Mouse (Mus musculus): ENCODE results near the gene Akr1cl. TPM values are rescaled to one million over a fixed set of nuclear protein-coding genes. Genes with fewer than 3 reads are reported as not detected.
"Not testable (repeated sequence)": the region's sequence is repeated elsewhere in the genome, so short reads cannot be mapped to it uniquely, and the experiment has no call there.

Gene Akr1cl
- polyA plus RNA-seq (2015; fragmentation: Nextera tagmentation; extraction: Ambion mirVana), result 0.24 TPM in 2 replicates

- Histone ChIP-seq H3K27ac (no peak within 1 kb of the TSS), H3K4me1 (0 out of 2 replicates have a peak, but pooled peaks cover 2% of the 10 kb centered on the region)
- ATAC-seq (ENCODE audit: insufficient number of reproducible peaks, low FRiP score, low TSS enrichment, low read depth), result no peak
Observed at GRCm38 (mm10) chr1:65032641-65033040, at the start of gene Akr1cl. TSS of gene Akr1cl (minus strand) at chr1:65032759.

GRCm38 (mm10) chr1:65082188-65082587, 49.6 kb upstream of the Akr1cl start, which contains the start of gene Crygb:
TSS of gene Crygb (minus strand) at chr1:65082288.
- H3K4me1 ChIP-seq, result 0 out of 2 replicates have a peak, but pooled peaks cover 3% of the 10 kb centered on the region
- ATAC-seq (ENCODE audit: insufficient number of reproducible peaks, low FRiP score, low TSS enrichment, low read depth), result no peak
- H3K9me3 ChIP-seq, result no peaks in the 10 kb centered on the region
- no peaks in the 10 kb centered on the region for H3K27me3 ChIP-seq
- H3K36me3 ChIP-seq, result no peaks in the 10 kb centered on the region
- H3K4me2 ChIP-seq, result no peak within 1 kb of the TSS
- 40% methylated on average over 7 of the region's 7 CpGs for WGBS
- no peak within 1 kb of the TSS for H3K4me3 ChIP-seq
- H3K27ac ChIP-seq, result no peak within 1 kb of the TSS
- H3K9ac ChIP-seq, result no peak within 1 kb of the TSS

More at GRCm38 (mm10) chr1:65032641-65033040, at the start of gene Akr1cl:
- H3K4me2 ChIP-seq, result no peak within 1 kb of the TSS
- no peak within 1 kb of the TSS for H3K4me3 ChIP-seq
- H3K27me3 ChIP-seq, result no peaks in the 10 kb centered on the region
- H3K36me3 ChIP-seq, result no peaks in the 10 kb centered on the region
- H3K9me3 ChIP-seq, result no peaks in the 10 kb centered on the region
- no peak within 1 kb of the TSS for H3K9ac ChIP-seq

- ATAC-seq (ENCODE audit: insufficient number of reproducible peaks, low FRiP score, low TSS enrichment, low read depth), result no peak
Observed at GRCm38 (mm10) chr1:65075607-65076006, 43.0 kb upstream of the Akr1cl start.

GRCm38 (mm10) chr1:65073589-65073988, 41.0 kb upstream of the Akr1cl start, which contains the start of gene Crygc:
TSS of gene Crygc (minus strand) at chr1:65073689.
- Histone ChIP-seq H3K4me2 (no peak within 1 kb of the TSS), H3K36me3 (no peaks in the 10 kb centered on the region), H3K27ac (no peak within 1 kb of the TSS), H3K9ac (no peak within 1 kb of the TSS), H3K4me3 (no peak within 1 kb of the TSS), H3K9me3 (no peaks in the 10 kb centered on the region), H3K4me1 (no peaks in the 10 kb centered on the region), H3K27me3 (no peaks in the 10 kb centered on the region)
- 81% methylated on average over 6 of the region's 6 CpGs for WGBS
- no peak for ATAC-seq (ENCODE audit: insufficient number of reproducible peaks, low FRiP score, low TSS enrichment, low read depth)

More at GRCm38 (mm10) chr1:65075607-65076006, 43.0 kb upstream of the Akr1cl start:
- Histone ChIP-seq H3K9ac (no peak overlapping the region), H3K4me3 (no peak overlapping the region), H3K36me3 (no peaks in the 10 kb centered on the region), H3K4me2 (no peak overlapping the region), H3K27me3 (no peaks in the 10 kb centered on the region), H3K27ac (no peak overlapping the region), H3K9me3 (no peaks in the 10 kb centered on the region), H3K4me1 (no peaks in the 10 kb centered on the region)
- 15% methylated on average over 5 of the region's 5 CpGs for WGBS

GRCm38 (mm10) chr1:65067842-65068241, 35.3 kb upstream of the Akr1cl start:
- no peak for ATAC-seq (ENCODE audit: insufficient number of reproducible peaks, low FRiP score, low TSS enrichment, low read depth)
- Histone ChIP-seq H3K9ac (no peak overlapping the region), H3K27me3 (no peaks in the 10 kb centered on the region), H3K4me1 (no peaks in the 10 kb centered on the region), H3K4me2 (no peak overlapping the region), H3K4me3 (no peak overlapping the region), H3K36me3 (no peaks in the 10 kb centered on the region), H3K9me3 (no peaks in the 10 kb centered on the region), H3K27ac (no peak overlapping the region)

- Histone ChIP-seq H3K9ac (no peak overlapping the region), H3K27me3 (no peaks in the 10 kb centered on the region), H3K4me3 (no peak overlapping the region), H3K4me2 (no peak overlapping the region), H3K27ac (no peak overlapping the region), H3K9me3 (no peaks in the 10 kb centered on the region), H3K36me3 (no peaks in the 10 kb centered on the region), H3K4me1 (no peaks in the 10 kb centered on the region)
- no peak for ATAC-seq (ENCODE audit: insufficient number of reproducible peaks, low FRiP score, low TSS enrichment, low read depth)
- WGBS, result 89% methylated on average over 15 of the region's 15 CpGs
Observed at GRCm38 (mm10) chr1:65064201-65064600, 31.6 kb upstream of the Akr1cl start.

GRCm38 (mm10) chr1:65063352-65063751, 30.8 kb upstream of the Akr1cl start, which contains the start of gene Crygd:
TSS of gene Crygd (minus strand) at chr1:65063452.
- ATAC-seq (ENCODE audit: insufficient number of reproducible peaks, low FRiP score, low TSS enrichment, low read depth), result no peak
- no peak within 1 kb of the TSS for H3K27ac ChIP-seq
- H3K9ac ChIP-seq, result no peak within 1 kb of the TSS
- no peaks in the 10 kb centered on the region for H3K9me3 ChIP-seq
- no peaks in the 10 kb centered on the region for H3K36me3 ChIP-seq
- H3K27me3 ChIP-seq, result no peaks in the 10 kb centered on the region
- H3K4me3 ChIP-seq, result no peak within 1 kb of the TSS
- no peaks in the 10 kb centered on the region for H3K4me1 ChIP-seq
- 89% methylated on average over 8 of the region's 8 CpGs for WGBS
- H3K4me2 ChIP-seq, result no peak within 1 kb of the TSS

GRCm38 (mm10) chr1:65052140-65052539, 19.6 kb upstream of the Akr1cl start:
- Histone ChIP-seq H3K27me3 (no peaks in the 10 kb centered on the region), H3K4me3 (no peak overlapping the region), H3K4me1 (no peaks in the 10 kb centered on the region), H3K9ac (no peak overlapping the region), H3K36me3 (no peaks in the 10 kb centered on the region), H3K27ac (no peak overlapping the region), H3K9me3 (no peaks in the 10 kb centered on the region), H3K4me2 (no peak overlapping the region)
- no peak for ATAC-seq (ENCODE audit: insufficient number of reproducible peaks, low FRiP score, low TSS enrichment, low read depth)
- WGBS, result 32% methylated on average over 2 of the region's 2 CpGs

GRCm38 (mm10) chr1:65051696-65052095, 19.1 kb upstream of the Akr1cl start:
- WGBS, result 65% methylated on average over 7 of the region's 7 CpGs
- H3K9me3 ChIP-seq, result no peaks in the 10 kb centered on the region
- no peaks in the 10 kb centered on the region for H3K36me3 ChIP-seq
- no peaks in the 10 kb centered on the region for H3K27me3 ChIP-seq
- H3K9ac ChIP-seq, result no peak overlapping the region
- no peak for ATAC-seq (ENCODE audit: insufficient number of reproducible peaks, low FRiP score, low TSS enrichment, low read depth)
- no peaks in the 10 kb centered on the region for H3K4me1 ChIP-seq
- H3K4me3 ChIP-seq, result no peak overlapping the region
- H3K27ac ChIP-seq, result no peak overlapping the region
- no peak overlapping the region for H3K4me2 ChIP-seq

GRCm38 (mm10) chr1:65050952-65051351, 18.4 kb upstream of the Akr1cl start, which contains the start of gene Cryge:
TSS of gene Cryge (minus strand) at chr1:65051149.
- H3K4me3 ChIP-seq; H3K4me2 ChIP-seq; H3K36me3 ChIP-seq; H3K27me3 ChIP-seq; H3K9me3 ChIP-seq; H3K27ac ChIP-seq; H3K9ac ChIP-seq; ATAC-seq (ENCODE audit: insufficient number of reproducible peaks, low FRiP score, low TSS enrichment, low read depth); H3K4me1 ChIP-seq: not testable (repeated sequence)
- WGBS, result 77% methylated on average over 11 of the region's 12 CpGs

GRCm38 (mm10) chr1:65048781-65049180, 16.2 kb upstream of the Akr1cl start:
- Histone ChIP-seq H3K4me1 (no peaks in the 10 kb centered on the region), H3K9me3 (no peaks in the 10 kb centered on the region), H3K9ac (no peak overlapping the region), H3K36me3 (no peaks in the 10 kb centered on the region), H3K4me2 (no peak overlapping the region), H3K4me3 (no peak overlapping the region), H3K27ac (no peak overlapping the region), H3K27me3 (no peaks in the 10 kb centered on the region)
- ATAC-seq (ENCODE audit: insufficient number of reproducible peaks, low FRiP score, low TSS enrichment, low read depth), result no peak
- WGBS, result 54% methylated on average over 12 of the region's 12 CpGs

GRCm38 (mm10) chr1:65046401-65047109, 14.0 kb upstream of the Akr1cl start:
- 0 out of 2 replicates have a peak overlapping the region, but pooled peaks have one; percentile 15 for H3K4me2 ChIP-seq
- WGBS, result 36% methylated on average over 8 of the region's 8 CpGs

More at GRCm38 (mm10) chr1:65046401-65047109, 14.0 kb upstream of the Akr1cl start:
- H3K4me3 ChIP-seq, result no peak overlapping the region
- H3K4me1 ChIP-seq, result no peaks in the 10 kb centered on the region
- ATAC-seq (ENCODE audit: insufficient number of reproducible peaks, low FRiP score, low TSS enrichment, low read depth), result no peak
- no peaks in the 10 kb centered on the region for H3K36me3 ChIP-seq
- H3K9me3 ChIP-seq, result no peaks in the 10 kb centered on the region
- H3K27ac ChIP-seq, result no peak overlapping the region
- H3K9ac ChIP-seq, result no peak overlapping the region
- H3K27me3 ChIP-seq, result no peaks in the 10 kb centered on the region

All from limb, embryonic 15.5 days (tissue).